Comparison of ENCODE assay signal across 8 mouse cellular contexts in the genomic region with DNA sequence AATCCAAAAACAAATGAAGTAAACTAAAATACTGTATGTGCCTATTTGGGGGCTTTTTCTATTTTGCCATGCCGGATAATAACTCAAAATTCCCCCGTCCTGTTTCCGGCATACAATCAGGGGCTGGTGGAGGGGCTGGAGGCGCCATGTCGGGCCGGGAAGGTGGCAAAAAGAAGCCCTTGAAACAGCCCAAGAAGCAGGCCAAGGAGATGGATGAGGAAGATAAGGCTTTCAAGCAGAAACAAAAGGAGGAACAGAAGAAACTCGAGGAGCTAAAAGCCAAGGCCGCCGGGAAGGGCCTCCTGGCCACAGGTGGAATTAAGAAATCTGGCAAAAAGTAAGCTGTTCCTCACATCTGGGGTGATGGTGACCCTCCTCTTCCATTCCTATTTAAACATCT. TPM values are rescaled to one million over a fixed set of nuclear protein-coding genes. Genes with fewer than 3 reads are reported as not detected.
DNase-seq lines count a peak whose midpoint lies in the region; ATAC-seq and TF ChIP-seq lines count a peak whose summit lies in the region.
"Not testable (repeated sequence)": the region's sequence is repeated elsewhere in the genome, so short reads cannot be mapped to it uniquely, and the experiment has no call there.

No protein-coding gene starts in this region.

- not testable (repeated sequence) for TF ChIP-seq EP300 in stomach, postnatal 0 days (optimal IDR thresholded peaks at IDR 0.05)

- not testable (repeated sequence) for H3K4me3 ChIP-seq in embryonic facial prominence, embryonic 10.5 days; forebrain, embryonic 11.5 days (ENCODE audit: low read depth, low read length); heart, embryonic 10.5 days; liver, embryonic 11.5 days (ENCODE audit: low read depth, low read length); stomach, postnatal 0 days (ENCODE audit: low read depth, low read length)

- ATAC-seq in forebrain, embryonic 11.5 days (replicated peaks; ENCODE audit: low FRiP score); liver, embryonic 11.5 days (replicated peaks; ENCODE audit: low FRiP score); stomach, postnatal 0 days (ENCODE audit: low FRiP score, low TSS enrichment): not testable (repeated sequence)

- WGBS in embryonic facial prominence, embryonic 10.5 days, result 82% methylated on average over 9 of the region's 9 CpGs
- WGBS in forebrain, embryonic 11.5 days, result 80% methylated on average over 9 of the region's 9 CpGs
- 73% methylated on average over 9 of the region's 9 CpGs for WGBS in heart, embryonic 10.5 days
- WGBS in liver, embryonic 11.5 days, result 56% methylated on average over 8 of the region's 9 CpGs
- WGBS in stomach, postnatal 0 days, result 72% methylated on average over 8 of the region's 9 CpGs

- not testable (repeated sequence) for H3K27ac ChIP-seq in embryonic facial prominence, embryonic 10.5 days (replicated peaks); forebrain, embryonic 11.5 days (ENCODE audit: low read depth, low read length); heart, embryonic 10.5 days; liver, embryonic 11.5 days (ENCODE audit: low read depth, low read length); stomach, postnatal 0 days (replicated peaks)

- not testable (repeated sequence) for H3K4me1 ChIP-seq in embryonic facial prominence, embryonic 10.5 days; forebrain, embryonic 11.5 days (replicated peaks; ENCODE audit: control insufficient read depth, insufficient read depth, low read length); heart, embryonic 10.5 days; liver, embryonic 11.5 days (replicated peaks; ENCODE audit: control insufficient read depth, insufficient read depth, low read length); stomach, postnatal 0 days (replicated peaks; ENCODE audit: control insufficient read depth, insufficient read depth)

- not testable (repeated sequence) for H3K27me3 ChIP-seq in embryonic facial prominence, embryonic 10.5 days (replicated peaks; ENCODE audit: low read depth, poor library complexity, severe bottlenecking); forebrain, embryonic 11.5 days (ENCODE audit: control insufficient read depth, insufficient read depth, low read length); heart, embryonic 10.5 days (ENCODE audit: insufficient read depth, poor library complexity, severe bottlenecking); liver, embryonic 11.5 days (replicated peaks; ENCODE audit: control insufficient read depth, insufficient read depth, low read length); stomach, postnatal 0 days (ENCODE audit: control insufficient read depth, insufficient read depth, low read length)

- H3K4me2 ChIP-seq in forebrain, embryonic 11.5 days (ENCODE audit: low read depth, low read length, severe bottlenecking); liver, embryonic 11.5 days; stomach, postnatal 0 days (replicated peaks; ENCODE audit: low read depth): not testable (repeated sequence)

- DNase-seq in embryonic facial prominence, embryonic 10.5 days (ENCODE audit: low spot score), result peak; percentile 1
- peak; percentile 20 for DNase-seq in forebrain, embryonic 11.5 days (ENCODE audit: low spot score)
- peak; percentile 66 for DNase-seq in heart, adult 11 months
- DNase-seq in heart, embryonic 10.5 days (ENCODE audit: low spot score), result peak; percentile 52
- peak; percentile 15 for DNase-seq in liver, embryonic 11.5 days (ENCODE audit: low spot score)
- DNase-seq in stomach, postnatal 0 days (ENCODE audit: low spot score), result peak; percentile 6
- DNase-seq in testis, postnatal 10 days (ENCODE audit: low spot score), result peak; percentile 19
- peak; percentile 2 for DNase-seq in urinary bladder, postnatal 14 days (ENCODE audit: low spot score)

- not testable (repeated sequence) for TF ChIP-seq CTCF in stomach, postnatal 0 days (IDR thresholded peaks at IDR 0.05; ENCODE audit: low read depth)

- H3K9ac ChIP-seq in forebrain, embryonic 11.5 days (ENCODE audit: low read length); liver, embryonic 11.5 days (ENCODE audit: low read depth, low read length); stomach, postnatal 0 days (ENCODE audit: low read length): not testable (repeated sequence)

- H3K36me3 ChIP-seq in embryonic facial prominence, embryonic 10.5 days (replicated peaks); forebrain, embryonic 11.5 days (ENCODE audit: control insufficient read depth, insufficient read depth, low read length); heart, embryonic 10.5 days; liver, embryonic 11.5 days (ENCODE audit: control insufficient read depth, insufficient read depth, low read length); stomach, postnatal 0 days (ENCODE audit: control insufficient read depth, insufficient read depth, low read length): not testable (repeated sequence)

- not testable (repeated sequence) for H3K9me3 ChIP-seq in embryonic facial prominence, embryonic 10.5 days; forebrain, embryonic 11.5 days (ENCODE audit: control insufficient read depth, low read length); heart, embryonic 10.5 days; liver, embryonic 11.5 days (ENCODE audit: control insufficient read depth, low read length); stomach, postnatal 0 days (ENCODE audit: control insufficient read depth, low read length)

RNA-seq across cellular contexts. Expression of gene BC017158, which starts 42.4 kb away (rescaled TPM):
- 24.6 and 27.3 TPM in 2 replicates for polyA plus RNA-seq in embryonic facial prominence, embryonic 10.5 days (2016; fragmentation: Nextera tagmentation; extraction: Ambion mirVana)
- polyA plus RNA-seq in forebrain, embryonic 11.5 days (2014; fragmentation: Nextera tagmentation; extraction: Ambion mirVana), result 23.8 and 24.9 TPM in 2 replicates
- polyA plus RNA-seq in heart, embryonic 10.5 days (2016; fragmentation: Nextera tagmentation; extraction: Ambion mirVana), result 20.3 and 25.1 TPM in 2 replicates
- 38.2 and 42.3 TPM in 2 replicates for polyA plus RNA-seq in liver, embryonic 11.5 days (2014; fragmentation: Nextera tagmentation; extraction: Ambion mirVana)
- 17.0 and 19.4 TPM in 2 replicates for polyA plus RNA-seq in stomach, postnatal 0 days (2015; fragmentation: Nextera tagmentation; extraction: Ambion mirVana)

Comparison
In these comparisons a context has a peak if more than half of its experiments do, and no peak if none do; other contexts are left out.
1. DNase-seq: peak in every context shown above with its lines; median percentile 66 in heart, adult 11 months; 52 in heart, embryonic 10.5 days; 20 in forebrain, embryonic 11.5 days; 19 in testis, postnatal 10 days; 15 in liver, embryonic 11.5 days; 6 in stomach, postnatal 0 days; 2 in urinary bladder, postnatal 14 days; 1 in embryonic facial prominence, embryonic 10.5 days.